Mouse (Mus musculus) bone marrow, adult 2 months (tissue): Measurements from ENCODE around the gene Camk1g.
A peak's percentile ranks its signal among the peaks of the same experiment; 100 is the strongest.

Experiments
- CTCF ChIP-seq: fragments of 200-500 bp; IDR thresholded peaks from 2 replicates; pipeline ENCODE4 v1.5.1; 2011; ENCODE audit warnings: low read length, control low read depth; ENCODE audit not compliant: control insufficient read depth, insufficient read depth
- POLR2A ChIP-seq: fragments of 200-500 bp; IDR thresholded peaks from 2 replicates; pipeline ENCODE4 v1.6.1; 2011; ENCODE audit warnings: low read depth, mild to moderate bottlenecking, control low read depth, low read length, borderline replicate concordance; ENCODE audit not compliant: control insufficient read depth

GRCm38 (mm10) chr1:193326456-193327145, 43.5 kb downstream of the Camk1g start:
- TF ChIP-seq CTCF (peak; percentile 42; the same call in 1 of the 2 replicates), POLR2A (no peak)
